Mouse (Mus musculus): ENCODE data around the gene Rps28. TPM values are rescaled to one million over a fixed set of nuclear protein-coding genes. Genes with fewer than 3 reads are reported as not detected.

The Rps28 gene
- total RNA-seq, 2 experiments from 2014 or later: 600 to 661 TPM

GRCm38 (mm10) chr17:33810334-33811141 lies 13.8 kb downstream of the Rps28 start, which contains the start of gene Kank3:
Kank3 (plus strand) TSS chr17:33810519.
- DNase-seq (ENCODE audit: extremely low spot score in 1 of 2, low spot score in 2 of 2): peak; percentile 93 to 94
- Histone ChIP-seq H3K4me3 (peak within 1 kb of the TSS; percentile 71), H3K27ac (peak within 1 kb of the TSS; percentile 91)
- TF ChIP-seq CTCF (IDR thresholded peaks at IDR 0.05): no peak
- intact Hi-C loops (cut with DNase I): loop anchor here (5.0 kb wide), 1 partner anchor 373 kb away; no protein-coding TSS in a partner anchor

GRCm38 (mm10) chr17:33808192-33808591 lies 16.2 kb downstream of the Rps28 start:
- intact Hi-C loops (cut with DNase I): no loop called here
- H3K27ac ChIP-seq: no peak overlapping the region
- TF ChIP-seq CTCF (IDR thresholded peaks at IDR 0.05): no peak
- H3K4me3 ChIP-seq: no peak overlapping the region
- DNase-seq (ENCODE audit: extremely low spot score in 1 of 2, low spot score in 2 of 2): no peak

GRCm38 (mm10) chr17:33807181-33807888 lies 17.0 kb downstream of the Rps28 start:
- no peak overlapping the region for H3K27ac ChIP-seq
- TF ChIP-seq CTCF (IDR thresholded peaks at IDR 0.05): no peak
- no peak overlapping the region for H3K4me3 ChIP-seq
- DNase-seq (ENCODE audit: extremely low spot score in 1 of 2, low spot score in 2 of 2): no peak
- intact Hi-C loops (cut with DNase I): no loop called here

DNA sequence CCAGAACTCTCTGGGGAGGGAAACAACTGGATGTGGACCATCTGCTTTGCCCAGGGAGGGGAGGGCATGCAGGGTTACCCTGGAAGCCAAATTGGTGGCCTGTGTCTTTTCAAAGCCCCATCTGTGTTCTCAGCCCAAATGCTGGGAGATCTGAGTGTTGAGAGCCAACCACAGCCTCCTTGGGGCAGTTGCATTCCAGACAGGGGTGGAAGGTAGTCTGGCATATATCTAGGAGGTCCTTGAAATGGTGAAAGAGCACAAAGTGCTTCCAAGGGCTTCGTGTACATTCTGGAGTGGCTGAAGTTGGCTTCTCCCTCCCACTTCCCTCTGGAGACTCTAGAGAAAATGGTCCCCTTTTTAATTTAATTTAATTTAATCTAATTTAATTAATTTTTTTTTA lies 19.6 kb downstream of the Rps28 start:
- TF ChIP-seq CTCF (IDR thresholded peaks at IDR 0.05): no peak
- Histone ChIP-seq H3K4me3 (no peak overlapping the region), H3K27ac (no peak overlapping the region)
- intact Hi-C loops (cut with DNase I): no loop called here
- no peak for DNase-seq (ENCODE audit: extremely low spot score in 1 of 2, low spot score in 2 of 2)

- TF ChIP-seq CTCF (IDR thresholded peaks at IDR 0.05): no peak
- Histone ChIP-seq H3K27ac (no peak overlapping the region), H3K4me3 (no peak overlapping the region)
- intact Hi-C loops (cut with DNase I): no loop called here
- DNase-seq (ENCODE audit: extremely low spot score in 1 of 2, low spot score in 2 of 2): no peak
These were observed 20.2 kb downstream of the Rps28 start for GRCm38 (mm10) chr17:33804205-33804604.

DNA sequence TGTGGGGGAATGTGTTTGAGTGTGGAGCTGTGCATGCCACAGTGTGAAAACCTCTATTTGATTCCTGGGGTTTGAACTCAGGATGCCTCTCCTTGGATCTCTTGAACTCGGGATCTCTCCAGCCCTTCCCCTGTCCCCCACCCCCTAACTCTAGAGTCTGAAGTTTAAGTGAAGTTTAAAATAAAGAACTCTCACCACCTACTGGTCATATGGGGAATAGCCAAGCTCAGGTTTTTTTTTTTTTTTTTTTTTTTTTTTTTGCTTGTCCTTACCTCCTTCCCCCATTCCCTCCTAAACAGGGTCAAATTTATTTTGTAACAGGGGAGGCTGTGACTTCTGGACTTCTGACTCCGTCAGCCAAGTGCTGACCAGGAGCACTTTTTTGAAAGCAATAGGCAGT lies 22.1 kb downstream of the Rps28 start:
- Histone ChIP-seq H3K4me3 (no peak overlapping the region), H3K27ac (no peak overlapping the region)
- intact Hi-C loops (cut with DNase I): loop anchor here (2.0 kb wide), 1 partner anchor 73 kb away; no protein-coding TSS in a partner anchor
- peak; percentile 60 for TF ChIP-seq CTCF (IDR thresholded peaks at IDR 0.05)
- no peak for DNase-seq (ENCODE audit: extremely low spot score in 1 of 2, low spot score in 2 of 2)

- DNase-seq (ENCODE audit: extremely low spot score in 1 of 2, low spot score in 2 of 2): no peak
- H3K4me3 ChIP-seq: no peak overlapping the region
- intact Hi-C loops (cut with DNase I): loop anchor here (2.0 kb wide), 1 partner anchor 54 kb away; no protein-coding TSS in a partner anchor
- no peak overlapping the region for H3K27ac ChIP-seq
- no peak for TF ChIP-seq CTCF (IDR thresholded peaks at IDR 0.05)
These were observed 25.1 kb downstream of the Rps28 start for GRCm38 (mm10) chr17:33799277-33799676.

DNA sequence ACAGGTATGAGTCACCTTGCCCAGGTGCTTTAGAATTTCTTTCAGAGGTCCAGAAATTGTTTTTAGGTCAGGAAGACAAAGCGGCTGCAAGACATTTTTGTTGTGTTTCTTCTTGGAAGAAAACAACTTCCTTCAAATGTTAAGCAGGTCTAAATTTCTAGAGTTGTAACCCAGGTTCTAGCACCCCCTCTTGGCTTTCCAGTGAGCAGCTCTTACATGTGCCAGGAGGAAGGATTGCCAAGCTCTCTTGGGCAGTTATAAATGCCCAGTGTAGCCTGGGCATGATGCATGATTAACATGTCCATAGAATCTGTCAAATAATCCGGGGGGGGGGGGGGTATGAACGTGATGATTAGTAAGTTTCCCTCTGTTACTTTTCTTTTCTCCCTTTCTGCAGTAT lies 26.1 kb downstream of the Rps28 start:
- intact Hi-C loops (cut with DNase I): loop anchor here (2.0 kb wide), 1 partner anchor 54 kb away; no protein-coding TSS in a partner anchor
- Histone ChIP-seq H3K4me3 (no peak overlapping the region), H3K27ac (no peak overlapping the region)
- peak; percentile 46 for TF ChIP-seq CTCF (IDR thresholded peaks at IDR 0.05)
- no peak for DNase-seq (ENCODE audit: extremely low spot score in 1 of 2, low spot score in 2 of 2)

DNA sequence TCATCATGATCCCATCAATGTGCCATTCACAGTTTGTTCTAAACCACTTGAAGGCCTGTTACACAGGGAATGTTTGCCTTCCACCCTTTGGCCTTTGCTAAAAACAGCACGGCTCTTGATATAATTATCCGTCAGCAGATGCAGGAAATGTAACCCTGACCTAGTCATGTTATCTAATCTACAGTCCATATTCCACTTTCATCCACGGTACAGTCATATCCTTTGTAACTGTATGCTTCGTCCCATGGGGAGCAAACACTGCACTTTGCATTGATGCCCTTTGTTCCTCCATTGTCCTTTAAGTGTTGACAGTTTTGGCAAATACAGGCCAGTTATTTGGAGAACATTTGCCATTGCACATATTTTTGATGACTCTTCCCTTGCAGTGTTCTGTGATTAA lies 35.6 kb downstream of the Rps28 start:
- no peak for DNase-seq (ENCODE audit: extremely low spot score in 1 of 2, low spot score in 2 of 2)
- H3K27ac ChIP-seq: no peak overlapping the region
- intact Hi-C loops (cut with DNase I): no loop called here
- TF ChIP-seq CTCF (IDR thresholded peaks at IDR 0.05): no peak
- no peak overlapping the region for H3K4me3 ChIP-seq

- H3K4me3 ChIP-seq: no peak overlapping the region
- H3K27ac ChIP-seq: no peak overlapping the region
- TF ChIP-seq CTCF (IDR thresholded peaks at IDR 0.05): no peak
- intact Hi-C loops (cut with DNase I): no loop called here
- no peak for DNase-seq (ENCODE audit: extremely low spot score in 1 of 2, low spot score in 2 of 2)
These were observed 38.0 kb downstream of the Rps28 start for GRCm38 (mm10) chr17:33786375-33786774.

GRCm38 (mm10) chr17:33784939-33785338 lies 39.4 kb downstream of the Rps28 start:
- no peak for TF ChIP-seq CTCF (IDR thresholded peaks at IDR 0.05)
- intact Hi-C loops (cut with DNase I): no loop called here
- Histone ChIP-seq H3K4me3 (no peak overlapping the region), H3K27ac (no peak overlapping the region)
- DNase-seq (ENCODE audit: extremely low spot score in 1 of 2, low spot score in 2 of 2): no peak

DNA sequence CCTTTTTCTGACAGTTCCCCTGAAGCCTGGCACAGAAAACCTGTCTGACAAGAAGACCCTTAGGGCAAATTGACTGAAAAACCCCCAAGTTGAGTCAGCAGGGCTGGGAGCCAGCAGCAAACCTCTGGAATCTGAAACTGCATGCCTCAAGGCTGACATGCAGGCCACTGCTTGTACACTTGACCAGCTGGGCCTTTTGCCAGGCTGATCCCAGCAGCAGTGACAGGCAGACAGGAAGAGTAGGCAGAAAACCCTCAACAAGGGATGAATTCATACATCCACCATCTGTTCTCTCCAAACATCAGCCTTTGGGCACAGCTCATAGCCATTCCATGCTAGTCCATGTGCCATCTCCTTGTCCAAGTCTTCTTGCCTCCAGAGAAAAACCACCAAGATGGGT lies 41.0 kb downstream of the Rps28 start:
- no peak overlapping the region for H3K27ac ChIP-seq
- peak; percentile 32 to 35 for DNase-seq (ENCODE audit: extremely low spot score in 1 of 2, low spot score in 2 of 2)
- TF ChIP-seq CTCF (IDR thresholded peaks at IDR 0.05): no peak
- no peak overlapping the region for H3K4me3 ChIP-seq
- intact Hi-C loops (cut with DNase I): no loop called here

Data from left cerebral cortex, adult 2 months (tissue).